Mouse (Mus musculus) kidney, embryonic 16.5 days (tissue): ENCODE measurements at regions not wholly inside any gene's neighbourhood (a gene's known extent, or its start where the extent isn't known, plus 50 kb on each side); places are given as distances from the start of the nearest gene placed in this dataset.

Experiments used
- ATAC-seq: fragments of 200-750 bp; cut with Nextera tagmentation; 2 replicates; pipeline ENCODE4 v1.8.0; 2017; ENCODE audit warnings: moderate TSS enrichment; ENCODE audit not compliant: low FRiP score, low TSS enrichment
- H3K27ac ChIP-seq: fragments of 300-500 bp; sonication (generic); 2 replicates; pipeline ENCODE4 v1.5.1; 2014; ENCODE audit warnings: low read length
- H3K27me3 ChIP-seq: fragments of 300-500 bp; sonication (generic); 2 replicates; pipeline ENCODE4 v1.6.1; 2014; ENCODE audit warnings: low read length, control low read depth, mixed read lengths; ENCODE audit not compliant: insufficient read depth
- H3K36me3 ChIP-seq: fragments of 300-500 bp; sonication (generic); 2 replicates; pipeline ENCODE4 v1.6.1; 2014; ENCODE audit warnings: low read length, control low read depth, mixed read lengths; ENCODE audit not compliant: insufficient read depth
- H3K4me1 ChIP-seq: fragments of 300-500 bp; sonication (generic); 2 replicates; pipeline ENCODE4 v1.6.1; 2014; ENCODE audit warnings: low read length, control low read depth, mixed read lengths; ENCODE audit not compliant: insufficient read depth
- H3K4me2 ChIP-seq: fragments of 300-500 bp; sonication (generic); replicated peaks from 2 replicates; pipeline ENCODE4 v1.6.1; 2014; ENCODE audit warnings: low read depth, low read length
- H3K4me3 ChIP-seq: fragments of 300-500 bp; sonication (generic); 2 replicates; pipeline ENCODE4 v1.5.1; 2014; ENCODE audit warnings: mild to moderate bottlenecking, low read length
- H3K9ac ChIP-seq: fragments of 300-500 bp; sonication (generic); replicated peaks from 2 replicates; pipeline ENCODE4 v1.6.1; 2014; ENCODE audit warnings: low read length
- H3K9me3 ChIP-seq: fragments of 300-500 bp; sonication (generic); 2 replicates; pipeline ENCODE4 v1.6.1; 2016; ENCODE audit warnings: low read length, control low read depth
- WGBS: fragments of 180-500 bp; shearing (Covaris S2); extraction: QIAGEN DNeasy Blood & Tissue Kit; methylation state at CpG from one replicate; pipeline ENCODE4 v1.1.7; 2014; 5-methylcytosine and 5-hydroxymethylcytosine counted together

GRCm38 (mm10) chr2:106256012-106256411 is 252.7 kb upstream of the Dnajc24 start:
- Histone ChIP-seq H3K27me3 (no peaks in the 10 kb centered on the region), H3K36me3 (no peaks in the 10 kb centered on the region), H3K4me1 (peaks cover 2% of the 10 kb centered on the region; the same call in 1 of the 2 replicates), H3K4me2 (no peak overlapping the region), H3K9me3 (no peaks in the 10 kb centered on the region), H3K27ac (no peak overlapping the region), H3K9ac (no peak overlapping the region), H3K4me3 (no peak overlapping the region)
- ATAC-seq = peak; percentile 84
- 24% methylated on average over 12 of the region's 12 CpGs for WGBS

- Histone ChIP-seq H3K4me3 (no peak overlapping the region), H3K36me3 (no peaks in the 10 kb centered on the region), H3K4me1 (no peaks in the 10 kb centered on the region), H3K9ac (no peak overlapping the region), H3K9me3 (no peaks in the 10 kb centered on the region), H3K27me3 (no peaks in the 10 kb centered on the region), H3K27ac (no peak overlapping the region), H3K4me2 (no peak overlapping the region)
- WGBS = 72% methylated on average over 4 of the region's 4 CpGs
- no peak for ATAC-seq
These were observed 231.0 kb upstream of the Dnajc24 start for GRCm38 (mm10) chr2:106234358-106234757.

GRCm38 (mm10) chr2:106231136-106231535 is 227.8 kb upstream of the Dnajc24 start:
- H3K36me3 ChIP-seq = no peaks in the 10 kb centered on the region
- ATAC-seq = no peak
- no peak overlapping the region for H3K27ac ChIP-seq
- WGBS = 82% methylated on average over 5 of the region's 5 CpGs
- H3K4me3 ChIP-seq = no peak overlapping the region
- H3K4me2 ChIP-seq = no peak overlapping the region
- no peaks in the 10 kb centered on the region for H3K4me1 ChIP-seq
- no peaks in the 10 kb centered on the region for H3K9me3 ChIP-seq
- no peak overlapping the region for H3K9ac ChIP-seq
- no peaks in the 10 kb centered on the region for H3K27me3 ChIP-seq

- no peaks in the 10 kb centered on the region for H3K9me3 ChIP-seq
- no peak overlapping the region for H3K4me3 ChIP-seq
- no peaks in the 10 kb centered on the region for H3K27me3 ChIP-seq
- ATAC-seq = no peak
- H3K9ac ChIP-seq = no peak overlapping the region
- no peaks in the 10 kb centered on the region for H3K4me1 ChIP-seq
- H3K36me3 ChIP-seq = no peaks in the 10 kb centered on the region
- no peak overlapping the region for H3K4me2 ChIP-seq
- 87% methylated on average over 3 of the region's 3 CpGs for WGBS
- no peak overlapping the region for H3K27ac ChIP-seq
These were observed 226.7 kb upstream of the Dnajc24 start for GRCm38 (mm10) chr2:106230021-106230420.

- 62% methylated on average over 1 of the region's 1 CpGs for WGBS
- Histone ChIP-seq H3K27ac (no peak overlapping the region), H3K9me3 (no peaks in the 10 kb centered on the region), H3K4me1 (no peaks in the 10 kb centered on the region), H3K36me3 (no peaks in the 10 kb centered on the region), H3K4me3 (no peak overlapping the region), H3K9ac (no peak overlapping the region), H3K4me2 (no peak overlapping the region), H3K27me3 (no peaks in the 10 kb centered on the region)
- ATAC-seq = no peak
These were observed 224.9 kb upstream of the Dnajc24 start for GRCm38 (mm10) chr2:106228249-106228648.

- 47% methylated on average over 3 of the region's 3 CpGs for WGBS
- Histone ChIP-seq H3K4me3 (no peak overlapping the region), H3K4me2 (no peak overlapping the region), H3K9ac (no peak overlapping the region), H3K4me1 (no peaks in the 10 kb centered on the region), H3K27me3 (no peaks in the 10 kb centered on the region), H3K9me3 (no peaks in the 10 kb centered on the region), H3K36me3 (no peaks in the 10 kb centered on the region), H3K27ac (no peak overlapping the region)
- ATAC-seq = 0 out of 2 replicates have a peak, but pooled peaks have one; percentile 54
These were observed 212.8 kb upstream of the Dnajc24 start for GRCm38 (mm10) chr2:106216169-106216568.

- H3K4me1 ChIP-seq = no peaks in the 10 kb centered on the region
- no peaks in the 10 kb centered on the region for H3K9me3 ChIP-seq
- no peak overlapping the region for H3K4me2 ChIP-seq
- H3K27ac ChIP-seq = no peak overlapping the region
- no peaks in the 10 kb centered on the region for H3K27me3 ChIP-seq
- 65% methylated on average over 4 of the region's 4 CpGs for WGBS
- no peak overlapping the region for H3K4me3 ChIP-seq
- no peaks in the 10 kb centered on the region for H3K36me3 ChIP-seq
- H3K9ac ChIP-seq = no peak overlapping the region
- ATAC-seq = no peak
These were observed 210.4 kb upstream of the Dnajc24 start for GRCm38 (mm10) chr2:106213740-106214139.

GRCm38 (mm10) chr2:106210773-106211172 is 207.4 kb upstream of the Dnajc24 start:
- H3K9me3 ChIP-seq = no peaks in the 10 kb centered on the region
- H3K27me3 ChIP-seq = no peaks in the 10 kb centered on the region
- ATAC-seq = no peak
- H3K36me3 ChIP-seq = no peaks in the 10 kb centered on the region
- H3K27ac ChIP-seq = no peak overlapping the region
- no peak overlapping the region for H3K4me3 ChIP-seq
- no peaks in the 10 kb centered on the region for H3K4me1 ChIP-seq
- 70% methylated on average over 1 of the region's 1 CpGs for WGBS
- H3K9ac ChIP-seq = no peak overlapping the region
- H3K4me2 ChIP-seq = no peak overlapping the region

GRCm38 (mm10) chr2:106208767-106209250 is 205.5 kb upstream of the Dnajc24 start:
- 77% methylated on average over 4 of the region's 4 CpGs for WGBS

GRCm38 (mm10) chr2:106200130-106200529 is 196.8 kb upstream of the Dnajc24 start:
- no peaks in the 10 kb centered on the region for H3K4me1 ChIP-seq
- 80% methylated on average over 2 of the region's 2 CpGs for WGBS

More at GRCm38 (mm10) chr2:106208767-106209250, 205.5 kb upstream of the Dnajc24 start:
- no peaks in the 10 kb centered on the region for H3K4me1 ChIP-seq
- H3K36me3 ChIP-seq = no peaks in the 10 kb centered on the region
- no peak overlapping the region for H3K4me2 ChIP-seq
- ATAC-seq = no peak
- H3K27me3 ChIP-seq = no peaks in the 10 kb centered on the region
- no peak overlapping the region for H3K9ac ChIP-seq
- H3K4me3 ChIP-seq = no peak overlapping the region
- H3K9me3 ChIP-seq = no peaks in the 10 kb centered on the region
- H3K27ac ChIP-seq = no peak overlapping the region

More at GRCm38 (mm10) chr2:106200130-106200529, 196.8 kb upstream of the Dnajc24 start:
- peaks cover 4% of the 10 kb centered on the region; the same call in 1 of the 2 replicates for H3K9me3 ChIP-seq
- H3K9ac ChIP-seq = no peak overlapping the region
- no peak for ATAC-seq
- no peaks in the 10 kb centered on the region for H3K36me3 ChIP-seq
- H3K4me3 ChIP-seq = no peak overlapping the region
- no peak overlapping the region for H3K4me2 ChIP-seq
- H3K27me3 ChIP-seq = no peaks in the 10 kb centered on the region; the same call in 1 of the 2 replicates
- no peak overlapping the region for H3K27ac ChIP-seq
